Mouse (Mus musculus) lung, adult 2 months (tissue): ENCODE results near the gene Fam189a1.

ENCODE experiments used
- CTCF ChIP-seq: fragments of 200-500 bp; IDR thresholded peaks from 2 replicates; pipeline ENCODE4 v1.5.1; 2011; ENCODE audit warnings: mild to moderate bottlenecking, low read length, control low read depth; ENCODE audit not compliant: insufficient read depth
- POLR2A ChIP-seq: fragments of 200-500 bp; IDR thresholded peaks from 2 replicates; pipeline ENCODE4 v1.6.1; 2011; ENCODE audit warnings: low read depth, mild to moderate bottlenecking, control low read depth, low read length, borderline replicate concordance; ENCODE audit errors: extremely low read depth

- TF ChIP-seq POLR2A: no peak
- TF ChIP-seq CTCF: no peak
Observed at GRCm38 (mm10) chr7:65093314-65093713, 63.1 kb downstream of the Fam189a1 start.
